Mouse (Mus musculus) ES-E14 (cell line): ENCODE data around the gene Them4.

ENCODE experiments used
- CHD2 ChIP-seq: IDR thresholded peaks from 2 replicates; pipeline ENCODE4 v1.6.1; 2014; ENCODE audit warnings: mild to moderate bottlenecking, low read depth, low read length, inconsistent platforms
- HCFC1 ChIP-seq: IDR thresholded peaks from 2 replicates; pipeline ENCODE4 v1.6.1; 2012; ENCODE audit warnings: low read length, inconsistent platforms, borderline replicate concordance; ENCODE audit not compliant: insufficient read depth
- MAFK ChIP-seq: IDR thresholded peaks from 2 replicates; pipeline ENCODE4 v1.6.1; 2014; ENCODE audit warnings: mild to moderate bottlenecking, low read depth, low read length, inconsistent platforms; ENCODE audit not compliant: insufficient read depth
- ZC3H11A ChIP-seq: IDR thresholded peaks from 2 replicates; pipeline ENCODE4 v1.6.1; 2012; ENCODE audit warnings: low read depth, mild to moderate bottlenecking, inconsistent platforms, low read length, borderline replicate concordance
- ZNF384 ChIP-seq: IDR thresholded peaks from 2 replicates; pipeline ENCODE4 v1.6.1; 2012; ENCODE audit warnings: low read depth, low read length, inconsistent platforms

- TF ChIP-seq HCFC1 (no peak), ZC3H11A (no peak), ZNF384 (no peak), MAFK (no peak), CHD2 (no peak)
Measured at GRCm38 (mm10) chr3:94363291-94364153, 53.6 kb downstream of the Them4 start.
